Mouse (Mus musculus) neural tube, embryonic 15.5 days (tissue): ENCODE data around the gene Tlr4. TPM values are rescaled to one million over a fixed set of nuclear protein-coding genes. Genes with fewer than 3 reads are reported as not detected.

ENCODE experiments used
- ATAC-seq: fragments of 200-750 bp; cut with Nextera tagmentation; 2 replicates; pipeline ENCODE4 v1.8.0; 2017; ENCODE audit warnings: mild to moderate bottlenecking, moderate TSS enrichment, moderate library complexity; ENCODE audit not compliant: low FRiP score
- H3K27ac ChIP-seq: fragments of 300-500 bp; sonication (generic); replicated peaks from 2 replicates; pipeline ENCODE4 v1.5.1; 2015; ENCODE audit warnings: mild to moderate bottlenecking, inconsistent platforms
- H3K27me3 ChIP-seq: fragments of 300-500 bp; sonication (generic); replicated peaks from 2 replicates; pipeline ENCODE4 v1.6.1; 2015; ENCODE audit warnings: inconsistent platforms
- H3K36me3 ChIP-seq: fragments of 300-500 bp; sonication (generic); 2 replicates; pipeline ENCODE4 v1.6.1; 2015; ENCODE audit warnings: inconsistent platforms
- H3K4me1 ChIP-seq: fragments of 300-500 bp; sonication (generic); 2 replicates; pipeline ENCODE4 v1.6.1; 2015; ENCODE audit warnings: inconsistent platforms
- H3K4me2 ChIP-seq: fragments of 300-500 bp; sonication (generic); 2 replicates; pipeline ENCODE4 v1.6.1; 2015; ENCODE audit warnings: inconsistent platforms, mild to moderate bottlenecking, moderate library complexity
- H3K4me3 ChIP-seq: fragments of 300-500 bp; sonication (generic); replicated peaks from 2 replicates; pipeline ENCODE4 v1.5.1; 2015; ENCODE audit warnings: mild to moderate bottlenecking, inconsistent platforms
- H3K9ac ChIP-seq: fragments of 300-500 bp; sonication (generic); replicated peaks from 2 replicates; pipeline ENCODE4 v1.6.1; 2015; ENCODE audit warnings: mild to moderate bottlenecking, inconsistent platforms
- H3K9me3 ChIP-seq: fragments of 300-500 bp; sonication (generic); replicated peaks from 2 replicates; pipeline ENCODE4 v1.6.1; 2016; ENCODE audit warnings: inconsistent platforms
- WGBS: fragments of 180-500 bp; shearing (Covaris S2); methylation state at CpG from one replicate; pipeline ENCODE4 v1.1.7; 2015; ENCODE audit warnings: mixed read lengths; 5-methylcytosine and 5-hydroxymethylcytosine counted together
- polyA plus RNA-seq: library from polyadenylated mRNA; unstranded; fragments of >200 nt; fragmentation: Nextera tagmentation; extraction: Ambion mirVana; gene quantifications from 2 replicates; pipeline ENCODE4 v1.2.1, GENCODE M21; 2015

Tlr4 gene
- 0.89 and 0.96 TPM in 2 replicates for polyA plus RNA-seq

- H3K27me3 ChIP-seq = no peaks in the 10 kb centered on the region
- no peak within 1 kb of the TSS for H3K9ac ChIP-seq
- H3K27ac ChIP-seq = no peak within 1 kb of the TSS
- WGBS = 83% methylated on average over 11 of the region's 11 CpGs
- no peak for ATAC-seq
- no peaks in the 10 kb centered on the region for H3K9me3 ChIP-seq
- no peaks in the 10 kb centered on the region for H3K36me3 ChIP-seq
- H3K4me3 ChIP-seq = 0 out of 2 replicates have a peak within 1 kb of the TSS, but pooled peaks have one; percentile 5
- H3K4me2 ChIP-seq = peak within 1 kb of the TSS; percentile 28; the same call in 1 of the 2 replicates
- no peaks in the 10 kb centered on the region for H3K4me1 ChIP-seq
These were observed at the start of gene Tlr4 for GRCm38 (mm10) chr4:66827463-66828162. Gene Tlr4, plus strand, starts transcription at chr4:66827584.

- no peak overlapping the region for H3K9ac ChIP-seq
- no peaks in the 10 kb centered on the region for H3K36me3 ChIP-seq
- no peak overlapping the region for H3K27ac ChIP-seq
- WGBS = 84% methylated on average over 2 of the region's 2 CpGs
- no peak for ATAC-seq
- no peaks in the 10 kb centered on the region for H3K27me3 ChIP-seq
- H3K9me3 ChIP-seq = no peaks in the 10 kb centered on the region
- H3K4me3 ChIP-seq = no peak overlapping the region
- H3K4me2 ChIP-seq = no peak overlapping the region
- no peaks in the 10 kb centered on the region for H3K4me1 ChIP-seq
These were observed 33.1 kb upstream of the Tlr4 start for GRCm38 (mm10) chr4:66794283-66794682.

DNA sequence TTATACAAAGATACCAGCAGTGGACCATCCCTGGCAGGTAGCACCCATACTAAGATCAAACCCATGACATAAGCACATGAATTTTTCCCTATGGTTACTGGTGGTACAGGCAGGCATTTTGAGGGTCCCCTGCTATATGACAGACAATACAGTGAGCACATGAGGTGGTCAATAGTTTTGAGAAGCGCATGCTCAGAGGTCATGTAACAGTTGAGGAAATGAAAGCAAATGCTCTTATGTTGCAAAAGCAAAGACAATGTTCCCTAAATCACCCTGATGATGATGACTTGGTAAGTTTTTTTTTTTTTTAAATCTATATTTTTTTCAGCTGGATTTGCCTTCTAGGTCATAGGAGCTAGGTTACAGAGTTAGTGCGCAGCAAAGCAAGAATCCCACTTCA, 30.7 kb upstream of the Tlr4 start:
- Histone ChIP-seq H3K4me1 (no peaks in the 10 kb centered on the region), H3K4me3 (no peak overlapping the region), H3K4me2 (no peak overlapping the region), H3K27ac (no peak overlapping the region), H3K36me3 (no peaks in the 10 kb centered on the region), H3K27me3 (no peaks in the 10 kb centered on the region), H3K9ac (no peak overlapping the region), H3K9me3 (no peaks in the 10 kb centered on the region)
- no peak for ATAC-seq
- 97% methylated on average over 2 of the region's 2 CpGs for WGBS

GRCm38 (mm10) chr4:66804552-66805301, 22.7 kb upstream of the Tlr4 start:
- Histone ChIP-seq H3K9me3 (no peaks in the 10 kb centered on the region), H3K9ac (no peak overlapping the region), H3K4me2 (no peak overlapping the region), H3K27ac (no peak overlapping the region), H3K4me1 (no peaks in the 10 kb centered on the region), H3K4me3 (no peak overlapping the region), H3K36me3 (no peaks in the 10 kb centered on the region), H3K27me3 (no peaks in the 10 kb centered on the region)
- ATAC-seq = no peak
- WGBS = 27% methylated on average over 4 of the region's 4 CpGs

- no peaks in the 10 kb centered on the region for H3K9me3 ChIP-seq
- no peak overlapping the region for H3K4me2 ChIP-seq
- no peaks in the 10 kb centered on the region for H3K4me1 ChIP-seq
- no peak overlapping the region for H3K4me3 ChIP-seq
- ATAC-seq = no peak
- H3K9ac ChIP-seq = no peak overlapping the region
- no peaks in the 10 kb centered on the region for H3K36me3 ChIP-seq
- no peak overlapping the region for H3K27ac ChIP-seq
- no peaks in the 10 kb centered on the region for H3K27me3 ChIP-seq
These were observed 21.6 kb upstream of the Tlr4 start for GRCm38 (mm10) chr4:66805747-66806146.

- no peaks in the 10 kb centered on the region for H3K27me3 ChIP-seq
- no peaks in the 10 kb centered on the region for H3K4me1 ChIP-seq
- no peak overlapping the region for H3K4me2 ChIP-seq
- no peak for ATAC-seq
- no peak overlapping the region for H3K9ac ChIP-seq
- no peak overlapping the region for H3K4me3 ChIP-seq
- 91% methylated on average over 3 of the region's 3 CpGs for WGBS
- no peaks in the 10 kb centered on the region for H3K9me3 ChIP-seq
- no peaks in the 10 kb centered on the region for H3K36me3 ChIP-seq
- no peak overlapping the region for H3K27ac ChIP-seq
These were observed 10.9 kb upstream of the Tlr4 start for GRCm38 (mm10) chr4:66816364-66817026.

GRCm38 (mm10) chr4:66821171-66821570, 6.2 kb upstream of the Tlr4 start:
- Histone ChIP-seq H3K36me3 (no peaks in the 10 kb centered on the region), H3K27ac (no peak overlapping the region), H3K4me1 (no peaks in the 10 kb centered on the region), H3K27me3 (no peaks in the 10 kb centered on the region), H3K4me2 (no peak overlapping the region), H3K9me3 (no peaks in the 10 kb centered on the region), H3K9ac (no peak overlapping the region), H3K4me3 (no peak overlapping the region)
- no peak for ATAC-seq
- 68% methylated on average over 2 of the region's 2 CpGs for WGBS

DNA sequence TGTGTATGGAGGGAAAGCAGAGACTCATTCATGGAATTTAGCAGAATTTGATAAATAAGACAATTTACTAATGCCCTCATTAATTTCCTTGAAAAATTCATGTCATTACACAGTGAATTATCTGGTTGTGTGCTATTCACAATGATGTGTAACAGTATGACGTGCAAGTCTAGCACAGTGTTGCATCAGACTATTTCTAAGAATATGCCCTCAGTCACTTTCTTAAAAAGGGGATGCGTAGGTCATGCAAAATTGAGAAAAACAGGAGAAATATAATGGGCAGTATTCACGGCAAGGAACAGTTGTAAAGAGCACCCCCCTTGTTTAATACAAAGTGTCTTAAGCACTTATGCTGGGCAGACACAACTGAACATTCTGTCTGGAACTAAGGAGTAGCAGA, 5.6 kb upstream of the Tlr4 start:
- Histone ChIP-seq H3K4me3 (no peak overlapping the region), H3K4me1 (no peaks in the 10 kb centered on the region), H3K9ac (no peak overlapping the region), H3K36me3 (no peaks in the 10 kb centered on the region), H3K27me3 (no peaks in the 10 kb centered on the region), H3K9me3 (no peaks in the 10 kb centered on the region), H3K27ac (no peak overlapping the region), H3K4me2 (no peak overlapping the region)
- 77% methylated on average over 3 of the region's 3 CpGs for WGBS
- no peak for ATAC-seq

DNA sequence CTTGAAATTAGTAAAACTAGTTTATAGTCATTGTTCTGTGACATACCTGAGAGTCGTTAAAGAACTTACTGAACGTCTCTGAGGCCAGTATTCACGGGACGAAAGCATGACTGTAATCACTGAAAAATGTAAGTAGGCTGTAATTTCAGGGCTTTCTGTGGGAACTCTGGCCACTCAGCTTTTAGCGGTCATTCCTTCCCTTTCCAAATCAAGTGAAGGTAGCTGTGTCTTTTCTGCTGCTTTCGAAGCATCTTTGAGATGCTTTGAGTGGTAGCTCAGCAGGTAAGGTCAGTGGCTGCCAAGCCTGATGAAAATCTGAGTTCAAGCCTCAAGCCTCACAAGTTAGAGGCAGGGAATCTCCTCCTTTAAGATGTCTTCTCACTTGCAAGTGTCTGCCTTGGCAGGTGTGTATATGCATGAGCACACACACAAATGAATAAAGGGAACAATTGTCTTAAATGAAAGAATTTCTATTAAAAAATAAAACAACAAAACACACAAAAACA, 832 bp downstream of the Tlr4 start:
- peak overlapping the region; percentile 28; the same call in 1 of the 2 replicates for H3K4me2 ChIP-seq
- no peak overlapping the region for H3K27ac ChIP-seq
- no peaks in the 10 kb centered on the region for H3K36me3 ChIP-seq
- H3K4me1 ChIP-seq = no peaks in the 10 kb centered on the region
- no peaks in the 10 kb centered on the region for H3K27me3 ChIP-seq
- H3K9me3 ChIP-seq = no peaks in the 10 kb centered on the region
- no peak overlapping the region for H3K9ac ChIP-seq
- no peak overlapping the region for H3K4me3 ChIP-seq
- WGBS = 65% methylated on average over 6 of the region's 6 CpGs
- no peak for ATAC-seq

- Histone ChIP-seq H3K4me2 (no peak overlapping the region), H3K36me3 (no peaks in the 10 kb centered on the region), H3K9ac (no peak overlapping the region), H3K27me3 (no peaks in the 10 kb centered on the region), H3K4me3 (no peak overlapping the region), H3K4me1 (no peaks in the 10 kb centered on the region), H3K27ac (no peak overlapping the region), H3K9me3 (no peaks in the 10 kb centered on the region)
- ATAC-seq = no peak
- WGBS = 42% methylated on average over 5 of the region's 5 CpGs
These were observed 1.3 kb downstream of the Tlr4 start for GRCm38 (mm10) chr4:66828686-66829085.

- H3K4me3 ChIP-seq = no peak overlapping the region
- H3K4me1 ChIP-seq = no peaks in the 10 kb centered on the region
- no peak overlapping the region for H3K9ac ChIP-seq
- ATAC-seq = no peak
- 95% methylated on average over 2 of the region's 2 CpGs for WGBS
- no peaks in the 10 kb centered on the region for H3K27me3 ChIP-seq
- H3K9me3 ChIP-seq = no peaks in the 10 kb centered on the region
- H3K4me2 ChIP-seq = no peak overlapping the region
- no peaks in the 10 kb centered on the region for H3K36me3 ChIP-seq
- no peak overlapping the region for H3K27ac ChIP-seq
These were observed 10.7 kb downstream of the Tlr4 start for GRCm38 (mm10) chr4:66838071-66838470.
